Mouse (Mus musculus): Measurements from ENCODE around the gene Adipoq. TPM values are rescaled to one million over a fixed set of nuclear protein-coding genes. Genes with fewer than 3 reads are reported as not detected.

The Adipoq gene
- total and polyA plus RNA-seq, 3 experiments: 138 to 708 (median 337) TPM

GRCm38 (mm10) chr16:23114339-23115171, 31.8 kb upstream of the Adipoq start:
- no peak for DNase-seq

- DNase-seq: no peak
Measured at GRCm38 (mm10) chr16:23115486-23115885, 30.9 kb upstream of the Adipoq start.

DNA sequence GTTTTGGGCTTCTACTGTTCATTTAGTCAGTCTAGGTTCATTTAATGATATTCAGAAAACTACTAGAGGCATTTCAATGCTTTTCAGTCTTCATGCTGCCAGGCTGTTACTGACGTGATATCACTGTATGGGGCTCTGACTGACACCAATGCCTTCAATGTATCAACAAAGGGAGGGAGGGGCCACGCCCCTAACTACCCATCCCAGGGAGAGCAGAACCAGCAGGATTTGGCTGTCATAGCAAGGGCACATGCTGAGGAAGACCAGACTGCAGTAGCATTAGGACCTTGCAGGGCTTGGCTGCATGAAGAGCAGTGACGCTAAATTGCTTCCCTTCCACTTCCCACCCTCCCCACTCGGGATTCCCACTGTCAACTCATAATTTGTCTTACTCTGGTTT, 29.2 kb upstream of the Adipoq start:
- no peak for DNase-seq

DNA sequence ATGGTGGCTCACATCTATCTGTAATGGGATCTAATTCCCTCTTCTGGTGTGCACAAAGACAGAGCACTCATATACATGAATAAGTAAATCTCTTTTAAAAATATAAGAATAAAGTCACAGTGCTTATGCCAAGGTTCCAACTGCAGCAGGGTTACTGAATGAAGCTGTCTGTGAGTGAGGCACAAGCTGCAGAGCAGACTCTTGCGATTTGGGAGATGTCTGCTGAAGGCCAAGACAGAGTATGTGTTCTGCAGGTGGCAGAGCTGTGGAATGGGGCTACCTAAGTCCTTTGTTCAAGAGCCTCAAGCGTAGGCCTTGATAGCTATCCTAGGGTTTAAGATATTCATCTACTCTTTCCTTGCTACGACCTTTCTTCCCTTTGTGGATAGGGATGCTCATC, 23.9 kb upstream of the Adipoq start:
- DNase-seq: no peak

DNA sequence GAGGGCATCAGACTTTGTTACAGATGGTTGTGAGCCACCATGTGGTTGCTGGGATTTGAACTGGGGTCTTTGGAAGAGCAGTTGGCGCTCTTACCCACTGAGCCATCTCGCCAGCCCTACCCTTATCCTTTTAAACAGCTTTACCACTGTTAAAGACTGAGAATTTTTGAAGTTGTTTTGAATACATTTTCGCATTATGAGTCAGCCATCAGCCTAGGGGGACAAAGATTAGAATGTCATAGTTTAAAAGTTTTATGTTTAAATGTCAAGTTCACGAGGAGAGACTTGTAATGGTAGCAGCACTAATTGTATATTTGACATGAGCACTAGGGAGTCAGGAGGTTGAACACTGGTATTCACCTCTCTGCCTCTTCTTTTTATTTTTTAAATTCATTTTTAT, 23.2 kb upstream of the Adipoq start:
- no peak for DNase-seq

DNA sequence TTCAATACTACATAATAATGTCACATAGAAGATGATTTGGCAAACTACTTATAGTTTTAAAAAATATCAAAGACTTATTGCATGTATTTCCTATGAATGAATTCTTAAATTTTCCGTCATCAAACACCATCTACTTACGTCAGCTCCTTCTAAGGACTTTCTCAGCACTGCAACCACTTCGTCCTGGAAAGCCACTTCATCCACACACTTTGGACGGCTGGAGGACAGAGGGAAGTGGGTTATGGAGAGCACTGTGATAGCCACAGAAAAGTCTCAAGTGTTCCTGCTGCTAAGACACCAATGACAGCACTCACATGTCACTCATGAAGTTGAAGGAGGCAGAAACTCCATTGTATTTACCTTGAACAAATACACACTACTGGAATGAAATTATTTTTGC, 21.9 kb upstream of the Adipoq start:
- DNase-seq: no peak

- no peak for DNase-seq
Measured at GRCm38 (mm10) chr16:23127311-23127672, 19.0 kb upstream of the Adipoq start.

- DNase-seq: peak; percentile 95
Measured at GRCm38 (mm10) chr16:23127673-23128375, 18.5 kb upstream of the Adipoq start, which contains the start of gene Rfc4. TSS of gene Rfc4 (minus strand) at chr16:23127737.

DNA sequence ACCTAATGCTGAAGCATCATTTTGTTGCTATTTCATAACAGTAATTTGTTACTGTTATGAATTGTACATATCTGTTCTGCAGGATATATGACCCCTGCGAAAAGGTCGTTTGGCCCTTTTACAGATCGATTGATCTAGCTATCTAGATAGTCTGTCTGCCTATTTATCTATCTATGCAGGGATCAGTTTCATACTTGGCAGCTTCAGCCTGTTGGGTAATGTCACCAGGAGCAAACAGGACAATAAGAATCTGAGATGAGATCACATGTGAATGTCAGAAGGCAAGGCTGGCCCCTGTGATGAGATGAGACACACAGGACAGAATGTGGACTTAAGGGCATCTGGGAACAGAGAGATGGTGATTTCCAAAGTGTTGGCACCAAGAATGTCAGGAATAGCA, 16.0 kb upstream of the Adipoq start:
- DNase-seq: no peak

DNA sequence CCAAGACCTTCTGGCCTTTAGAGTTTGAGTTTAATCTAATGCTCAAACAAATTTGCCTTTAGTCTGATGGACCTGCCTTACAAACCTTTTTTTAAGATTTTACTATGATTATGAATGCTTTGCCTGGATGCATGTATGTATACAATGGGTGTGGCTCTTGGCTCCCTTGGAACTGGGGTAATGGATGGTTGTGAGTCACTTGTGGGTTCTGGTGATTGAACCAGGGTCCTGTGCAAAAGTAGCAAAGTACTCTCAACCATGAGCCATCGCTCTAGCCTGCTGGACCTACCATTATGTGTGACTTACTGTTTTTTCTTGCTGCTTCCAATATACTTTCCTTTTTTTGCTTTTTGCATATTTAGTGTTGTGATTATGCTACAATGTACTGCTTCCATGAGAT, 14.0 kb upstream of the Adipoq start:
- no peak for DNase-seq

DNA sequence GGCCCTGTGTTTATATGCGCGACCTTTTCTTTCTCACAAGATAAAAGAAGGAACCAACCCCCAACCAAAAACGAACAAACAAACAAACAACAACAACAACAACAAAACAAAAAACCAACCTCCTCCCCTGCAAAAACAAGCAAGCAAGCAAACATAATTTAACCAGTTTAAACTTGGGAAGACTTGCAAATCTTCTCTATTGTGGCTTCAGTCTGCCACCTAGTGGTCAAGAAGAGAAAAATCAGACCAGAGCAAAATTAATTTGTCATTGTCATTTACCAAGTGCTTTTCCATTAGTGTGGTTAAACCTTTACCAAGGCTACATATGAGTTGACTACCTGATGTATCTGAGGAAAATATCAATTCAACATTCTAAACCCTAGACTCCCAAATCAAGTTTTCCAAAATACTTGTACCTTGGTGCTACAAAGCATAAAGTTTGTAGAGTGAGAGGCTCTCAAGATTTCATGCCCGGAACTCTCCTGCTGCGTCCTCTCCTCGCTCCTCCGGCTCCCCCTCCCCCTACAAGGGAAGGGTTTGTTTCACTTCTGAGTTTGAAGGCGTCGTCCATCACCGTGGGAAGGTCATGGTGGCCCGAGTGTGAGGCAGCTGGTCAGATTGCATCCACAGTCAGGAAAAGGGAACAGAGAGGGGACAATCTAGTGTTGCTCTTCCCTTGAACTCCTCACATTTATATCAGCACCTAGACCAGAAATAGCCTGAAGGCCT, 10.8 kb upstream of the Adipoq start:
- DNase-seq: no peak

DNA sequence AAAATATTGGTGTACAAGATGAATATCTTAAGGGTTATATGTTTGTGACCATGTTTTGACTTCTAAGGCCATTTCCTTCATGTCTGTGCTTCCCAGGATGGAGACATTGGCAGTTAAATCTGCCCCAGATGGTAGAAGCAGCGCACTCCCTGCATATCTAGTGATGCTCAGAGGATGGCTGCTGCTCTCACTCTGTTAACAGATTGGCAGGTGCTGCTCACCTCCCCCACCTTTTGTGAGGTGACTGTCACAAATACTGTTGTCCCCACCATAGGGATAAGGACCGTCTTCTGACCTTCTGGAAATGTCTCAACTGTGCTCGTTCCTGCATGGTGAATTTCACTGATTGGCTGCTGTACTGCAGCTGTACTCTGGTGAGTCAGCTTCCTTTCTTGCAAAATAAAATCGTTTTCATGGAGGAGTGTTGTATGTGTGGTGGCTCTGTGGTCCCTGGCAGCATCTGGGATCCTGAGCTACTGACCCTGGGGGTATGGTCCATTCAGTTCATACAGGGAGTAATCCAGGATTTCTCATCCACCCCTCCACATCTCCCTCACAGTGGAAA, 9.8 kb upstream of the Adipoq start:
- DNase-seq: no peak

GRCm38 (mm10) chr16:23140911-23141310, 5.4 kb upstream of the Adipoq start:
- no peak for DNase-seq

- no peak for DNase-seq
Measured at GRCm38 (mm10) chr16:23144326-23144725, 2.0 kb upstream of the Adipoq start.

GRCm38 (mm10) chr16:23145211-23145610, 1.1 kb upstream of the Adipoq start:
- DNase-seq: no peak

- DNase-seq: no peak
Measured at GRCm38 (mm10) chr16:23148936-23149335, 2.6 kb downstream of the Adipoq start.

GRCm38 (mm10) chr16:23149396-23149795, 3.1 kb downstream of the Adipoq start:
- DNase-seq: no peak

GRCm38 (mm10) chr16:23151423-23151822, 5.1 kb downstream of the Adipoq start:
- DNase-seq: peak; percentile 71

DNA sequence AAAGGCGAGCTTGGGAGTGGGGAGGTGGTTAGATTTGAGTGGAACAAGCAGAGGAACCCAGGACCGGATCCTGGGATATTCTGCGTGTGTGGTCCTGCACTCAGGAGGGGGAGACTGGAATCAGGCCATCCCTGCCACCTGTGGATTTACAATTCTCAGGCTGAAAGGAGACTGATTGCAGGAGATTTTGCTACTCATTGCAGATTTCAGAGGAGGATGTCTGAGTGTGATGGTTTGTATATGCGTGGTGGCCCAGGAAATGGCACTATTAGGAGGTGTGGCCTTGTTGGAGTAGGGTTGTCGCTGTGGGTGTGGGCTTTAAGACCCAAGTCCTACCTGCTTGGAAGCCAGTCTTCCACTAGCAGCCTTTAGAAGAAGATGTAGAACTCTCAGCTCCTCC, 7.9 kb downstream of the Adipoq start:
- DNase-seq: no peak

- DNase-seq: no peak
Measured at GRCm38 (mm10) chr16:23157013-23157412, 10.7 kb downstream of the Adipoq start.

DNA sequence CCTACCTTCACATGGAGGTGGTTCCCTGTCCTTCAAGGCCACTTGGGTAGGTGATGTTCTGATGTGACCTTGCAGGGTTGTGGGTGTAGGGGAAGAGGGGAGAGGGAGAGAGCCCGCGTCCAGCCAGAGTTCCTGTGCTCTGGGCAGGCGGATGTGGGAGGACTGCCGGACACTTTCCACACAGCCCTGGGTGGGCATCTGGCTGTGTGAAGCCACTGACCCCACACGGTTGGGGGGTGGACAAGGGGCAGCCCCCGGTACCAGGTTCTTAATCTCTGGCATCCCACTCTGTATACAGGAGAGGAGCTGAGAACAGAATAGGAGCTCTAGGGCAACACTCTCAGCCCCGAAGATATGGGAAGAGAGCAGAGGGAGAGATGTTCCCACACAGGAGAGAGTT, 12.0 kb downstream of the Adipoq start:
- DNase-seq: no peak

GRCm38 (mm10) chr16:23158957-23159356, 12.6 kb downstream of the Adipoq start:
- peak; percentile 51 for DNase-seq

DNA sequence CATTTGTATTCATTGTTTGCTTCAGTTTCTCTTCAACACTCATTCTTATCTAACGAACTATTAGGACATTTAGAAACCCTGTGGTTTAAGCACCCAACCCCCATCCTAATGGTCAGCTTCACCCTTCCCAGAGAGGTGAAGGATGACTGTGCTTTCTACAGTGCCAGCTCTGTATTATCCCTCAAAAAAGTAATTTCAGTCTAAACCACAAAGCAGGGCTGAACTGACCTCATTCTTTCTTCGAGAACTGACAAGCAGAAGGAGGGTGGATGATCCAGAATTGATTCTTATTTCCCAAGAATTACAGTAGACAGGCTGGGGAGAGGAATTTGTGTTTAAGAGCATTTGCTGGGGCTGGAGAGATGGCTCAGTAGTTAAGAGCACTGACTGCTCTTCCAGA, 13.4 kb downstream of the Adipoq start:
- DNase-seq: peak; percentile 53

Measured in adrenal gland, adult 2 months (tissue).